Mouse (Mus musculus): ENCODE measurements at regions not wholly inside any gene's neighbourhood (a gene's known extent, or its start where the extent isn't known, plus 50 kb on each side); places are given as distances from the start of the nearest gene placed in this dataset.

GRCm38 (mm10) chr17:83960821-83961220 is 113.1 kb upstream of the Haao start:
- DNase-seq, result no peak

GRCm38 (mm10) chr17:83960158-83960557 is 112.4 kb upstream of the Haao start:
- peak; percentile 46 to 49 for DNase-seq

- DNase-seq, result no peak
Observed at GRCm38 (mm10) chr17:83959159-83959848, 111.5 kb upstream of the Haao start.

GRCm38 (mm10) chr17:83958706-83959105 is 110.9 kb upstream of the Haao start:
- DNase-seq, result no peak

- no peak for DNase-seq
Observed at GRCm38 (mm10) chr17:83957661-83958540, 110.1 kb upstream of the Haao start.

- DNase-seq, result no peak
Observed at GRCm38 (mm10) chr17:83956821-83957565, 109.2 kb upstream of the Haao start.

GRCm38 (mm10) chr17:83955978-83956377 is 108.2 kb upstream of the Haao start:
- peak; percentile 76 to 83 for DNase-seq

GRCm38 (mm10) chr17:83955058-83955697 is 107.4 kb upstream of the Haao start:
- DNase-seq, result no peak

GRCm38 (mm10) chr17:83954291-83955057 is 106.7 kb upstream of the Haao start:
- peak; percentile 47 to 52 for DNase-seq

- no peak for DNase-seq
Observed at GRCm38 (mm10) chr17:83953656-83954055, 105.9 kb upstream of the Haao start.

- no peak for DNase-seq
Observed at GRCm38 (mm10) chr17:83946718-83947117, 99.0 kb upstream of the Haao start.

- DNase-seq, result no peak
Observed at GRCm38 (mm10) chr17:83939344-83939743, 91.6 kb upstream of the Haao start.

GRCm38 (mm10) chr17:83938671-83939244 is 91.0 kb upstream of the Haao start:
- DNase-seq, result no peak

- DNase-seq, result no peak
Observed at GRCm38 (mm10) chr17:83937576-83937975, 89.8 kb upstream of the Haao start.

GRCm38 (mm10) chr17:83936677-83937076 is 88.9 kb upstream of the Haao start:
- DNase-seq, result no peak

GRCm38 (mm10) chr17:83935969-83936368 is 88.2 kb upstream of the Haao start:
- DNase-seq, result no peak

- no peak for DNase-seq
Observed at GRCm38 (mm10) chr17:83935232-83935631, 87.5 kb upstream of the Haao start.

GRCm38 (mm10) chr17:83933743-83934142 is 86.0 kb upstream of the Haao start:
- no peak for DNase-seq

GRCm38 (mm10) chr17:83930401-83930800 is 82.6 kb upstream of the Haao start:
- no peak for DNase-seq

GRCm38 (mm10) chr17:83927749-83928387 is 80.1 kb upstream of the Haao start:
- DNase-seq, result no peak

GRCm38 (mm10) chr17:83924259-83924922 is 76.6 kb upstream of the Haao start:
- DNase-seq, result no peak
